Mouse (Mus musculus) testis, adult 10 weeks (tissue): Measurements from ENCODE around the gene Cypt14. TPM values are rescaled to one million over a fixed set of nuclear protein-coding genes. Genes with fewer than 3 reads are reported as not detected.

ENCODE experiments used
- polyA plus RNA-seq: library from polyadenylated mRNA; stranded (reverse); fragments of 350-450 nt; fragmentation: Illumina TruSeq; extraction: RNeasy Lipid Tissue Mini Kit (QIAGEN cat#74804); gene quantifications from one replicate; pipeline ENCODE4 v1.2.3, GENCODE M21; 2014; ENCODE audit warnings: low read depth, low replicate concordance

The Cypt14 gene
- polyA plus RNA-seq, result 15.8 TPM

GRCm38 (mm10) chrX:39863504-39863903 lies at the start of gene Cypt14:
Gene Cypt14, minus strand, starts transcription at chrX:39863604.

